In the genomic region with DNA sequence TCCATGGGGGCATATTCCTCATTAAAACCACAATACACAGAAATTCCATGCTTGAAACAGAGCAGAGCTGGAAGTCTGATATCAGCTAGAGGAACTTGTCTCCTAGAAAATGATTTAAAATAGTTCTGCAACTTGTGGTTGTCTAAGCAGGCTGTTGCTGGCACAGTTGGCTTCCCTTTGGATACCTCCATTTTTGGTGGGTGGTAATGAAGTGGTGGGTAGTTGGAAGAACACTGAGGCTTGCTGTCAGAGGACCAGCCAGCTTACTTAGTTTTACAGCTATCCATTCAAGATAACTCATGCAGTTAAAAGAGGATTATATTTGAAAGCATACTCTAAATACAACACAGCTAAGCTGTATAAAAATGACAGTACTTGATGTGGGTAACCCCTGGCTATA, we compare ENCODE assay signal across 14 mouse cellular contexts.
A peak's percentile ranks its signal among the peaks of the same experiment; 100 is the strongest.
DNase-seq lines count a peak whose midpoint lies in the region.
"Had no signal": no experiment of that assay in that cellular context is flagged by ENCODE, and none has a peak within 500 bp of the region (broad histone marks: within the 10 kb centered on the region; RNA-seq: fewer than 3 reads in every experiment).

No protein-coding gene starts in this region.

- peak; percentile 18 to 37 for DNase-seq in frontal cortex, adult 2 months (ENCODE audit: extremely low spot score in 1 of 2, low spot score in 1 of 2)
- DNase-seq in frontal cortex, postnatal 10 days (ENCODE audit: low spot score in 2 of 2), result no peak
- DNase-seq in left cerebral cortex, postnatal 14 days (ENCODE audit: low spot score in 2 of 2), result peak; percentile 6 to 22
- no peak for DNase-seq in left cerebral cortex, adult 11 months (ENCODE audit: low spot score)
- DNase-seq in retina, embryonic 14.5 days (ENCODE audit: low spot score), result peak; percentile 3
- DNase-seq in cerebellum, postnatal 36 days, result no peak
- DNase-seq in cerebellum, postnatal 25 days, result no peak
- DNase-seq: adrenal gland, adult 8-10 months; cerebellum, adult 11 months; cerebellum, adult 9-10 months; heart, adult 2 months; heart, postnatal 4 days; kidney, adult 9 months; kidney, postnatal 10 days had no signal

- intact Hi-C loops in left cerebral cortex, postnatal 14 days (cut with DNase I), result no loop called here

Comparison
In these comparisons a context has a peak if more than half of its experiments do, and no peak if none do; other contexts are left out.
1. DNase-seq: peak in frontal cortex, adult 2 months (2 of 2), left cerebral cortex, postnatal 14 days (2 of 2) and retina, embryonic 14.5 days (single experiment); none in frontal cortex, postnatal 10 days (0 of 2), left cerebral cortex, adult 11 months (single experiment), cerebellum, postnatal 36 days (0 of 2) and cerebellum, postnatal 25 days (0 of 2).